Mouse (Mus musculus): ENCODE measurements around the gene Nin. TPM values are rescaled to one million over a fixed set of nuclear protein-coding genes. Genes with fewer than 3 reads are reported as not detected.

Gene Nin
- total RNA-seq, 1 experiment from 2014 or later: 51.4 TPM

DNA sequence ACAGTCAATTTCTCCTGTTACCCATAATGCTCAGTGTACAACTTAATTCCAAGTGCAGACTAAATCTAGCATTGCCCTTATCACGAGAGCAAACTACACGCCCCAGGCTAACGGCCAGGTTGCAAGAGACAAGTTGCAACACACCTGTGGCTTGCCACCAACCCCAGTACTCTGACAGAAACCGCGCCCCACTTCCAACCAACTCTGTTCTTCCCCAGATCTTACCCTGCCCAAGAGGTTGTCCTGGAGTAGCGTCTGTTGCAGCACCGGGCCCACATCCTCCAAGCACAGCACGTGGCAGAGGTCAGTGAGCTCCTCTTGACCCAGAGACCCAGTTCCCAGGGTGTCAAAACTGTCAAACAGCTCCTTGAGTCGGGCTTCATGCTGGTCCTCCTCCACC is 11.1 kb downstream of the Nin start:
- peak; percentile 66 to 72; a peak in 3 of 4 replicates for ATAC-seq (replicated peaks in 1 of 2; ENCODE audit: insufficient read depth in 1 of 2, low FRiP score in 2 of 2, low TSS enrichment in 1 of 2, low read depth in 1 of 2, poor library complexity in 2 of 2, severe bottlenecking in 2 of 2)

DNA sequence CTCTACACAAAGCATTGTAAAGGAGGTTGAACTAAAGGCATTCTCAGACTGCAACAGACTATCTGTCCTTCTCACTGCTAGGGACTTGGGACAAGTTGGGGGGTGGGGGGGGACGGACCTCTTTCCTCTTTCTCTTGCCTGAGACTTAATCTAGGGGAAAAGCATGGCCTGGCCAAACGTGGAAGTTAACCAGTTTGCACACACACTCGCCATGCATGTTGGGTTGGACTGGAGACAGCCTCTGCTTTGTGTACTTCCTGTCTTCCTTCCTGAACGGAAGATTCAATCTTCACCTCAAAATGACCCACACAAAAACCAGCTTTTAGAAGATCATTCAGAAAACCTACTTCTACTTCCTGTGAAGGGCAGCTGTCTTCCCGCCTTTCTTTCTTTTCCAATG is 11.7 kb downstream of the Nin start:
- no peak for ATAC-seq (replicated peaks in 1 of 2; ENCODE audit: insufficient read depth in 1 of 2, low FRiP score in 2 of 2, low TSS enrichment in 1 of 2, low read depth in 1 of 2, poor library complexity in 2 of 2, severe bottlenecking in 2 of 2)

DNA sequence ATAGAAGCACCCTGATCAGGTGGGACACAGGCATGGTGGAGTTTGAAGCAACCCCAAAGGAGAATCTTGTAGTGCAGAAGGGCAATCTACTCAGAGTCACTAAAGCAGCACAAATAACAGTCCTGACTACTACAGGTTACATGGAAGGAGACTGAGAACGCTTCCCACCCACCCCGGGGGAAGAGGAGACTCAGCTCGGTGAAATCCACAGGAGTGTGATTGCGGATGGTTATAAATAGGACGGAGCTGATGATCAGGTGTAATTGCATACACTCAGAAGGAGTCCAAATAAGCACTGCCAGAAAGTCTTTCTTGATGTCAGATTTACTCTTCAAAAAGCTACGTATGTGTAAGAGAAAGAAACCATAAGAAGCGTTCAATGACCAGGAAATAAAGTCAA is 15.6 kb downstream of the Nin start:
- no peak for ATAC-seq (replicated peaks in 1 of 2; ENCODE audit: insufficient read depth in 1 of 2, low FRiP score in 2 of 2, low TSS enrichment in 1 of 2, low read depth in 1 of 2, poor library complexity in 2 of 2, severe bottlenecking in 2 of 2)

DNA sequence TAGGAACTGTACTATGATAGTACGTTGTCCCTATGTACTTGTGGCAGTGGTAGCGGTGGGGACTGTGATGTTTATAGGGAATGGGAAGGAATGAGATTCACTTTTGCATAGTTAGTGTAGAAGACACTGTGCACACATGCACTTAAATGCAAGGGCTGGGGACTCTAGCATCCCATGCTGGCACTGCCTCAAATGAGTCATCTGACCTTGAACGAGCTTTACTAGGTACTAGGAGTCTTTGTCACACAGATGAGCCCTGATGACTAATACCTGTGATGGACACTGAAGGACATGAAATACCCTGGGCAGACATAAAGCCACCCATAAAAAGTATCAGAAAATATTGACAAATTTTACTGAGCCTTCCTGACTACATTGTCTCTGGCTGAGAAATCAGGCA is 16.2 kb downstream of the Nin start:
- no peak for ATAC-seq (replicated peaks in 1 of 2; ENCODE audit: insufficient read depth in 1 of 2, low FRiP score in 2 of 2, low TSS enrichment in 1 of 2, low read depth in 1 of 2, poor library complexity in 2 of 2, severe bottlenecking in 2 of 2)

DNA sequence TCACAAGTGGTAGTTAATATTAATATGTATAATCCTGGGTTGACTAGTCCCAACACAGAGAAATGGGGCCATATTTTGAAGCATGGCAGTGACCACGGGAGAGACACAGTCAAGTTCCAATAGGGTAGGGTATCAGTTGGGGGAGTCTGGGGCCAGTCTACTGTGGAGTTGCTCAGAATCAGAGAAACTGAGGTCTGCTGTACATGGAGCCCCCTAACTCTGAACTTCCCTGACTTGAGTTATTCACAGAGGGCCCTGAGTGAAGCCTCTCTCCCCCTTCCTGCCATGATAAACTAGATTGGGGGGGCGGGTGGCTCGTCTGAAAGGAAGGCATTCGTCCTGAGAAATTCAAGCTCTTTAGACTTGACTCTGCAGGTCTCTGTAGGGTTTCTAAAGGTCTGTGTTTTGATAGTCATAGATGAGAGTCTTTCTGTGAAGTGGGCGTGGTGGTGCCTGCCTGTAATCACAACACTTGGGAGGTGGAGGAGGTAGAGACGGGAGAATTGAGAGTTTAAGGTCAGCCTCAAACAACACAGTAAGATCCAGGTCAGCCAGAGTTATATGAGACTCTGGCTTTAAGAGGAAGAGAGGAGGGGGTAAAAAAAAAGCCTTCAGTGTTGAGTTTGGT is 20.1 kb downstream of the Nin start:
- no peak for ATAC-seq (replicated peaks in 1 of 2; ENCODE audit: insufficient read depth in 1 of 2, low FRiP score in 2 of 2, low TSS enrichment in 1 of 2, low read depth in 1 of 2, poor library complexity in 2 of 2, severe bottlenecking in 2 of 2)

DNA sequence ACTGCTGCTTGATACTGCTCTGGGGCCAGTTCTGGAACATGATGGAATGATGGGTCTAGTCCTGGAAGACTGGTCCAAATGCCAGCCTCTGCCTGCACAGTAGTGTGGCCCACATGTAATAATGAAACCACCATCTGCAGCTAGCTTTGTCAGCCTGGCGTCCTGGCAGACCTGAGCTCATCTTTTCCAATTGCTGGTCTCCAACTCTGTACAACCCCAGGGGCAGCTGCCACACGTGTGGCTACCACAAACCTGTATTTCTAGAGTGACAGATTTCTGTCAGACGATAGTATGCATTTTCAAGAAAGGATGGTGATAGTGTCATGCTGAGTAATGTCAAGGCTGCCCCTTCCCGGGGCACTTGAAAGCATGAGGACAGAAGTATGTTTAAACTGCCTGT is 25.2 kb downstream of the Nin start:
- ATAC-seq (replicated peaks in 1 of 2; ENCODE audit: insufficient read depth in 1 of 2, low FRiP score in 2 of 2, low TSS enrichment in 1 of 2, low read depth in 1 of 2, poor library complexity in 2 of 2, severe bottlenecking in 2 of 2): no peak

DNA sequence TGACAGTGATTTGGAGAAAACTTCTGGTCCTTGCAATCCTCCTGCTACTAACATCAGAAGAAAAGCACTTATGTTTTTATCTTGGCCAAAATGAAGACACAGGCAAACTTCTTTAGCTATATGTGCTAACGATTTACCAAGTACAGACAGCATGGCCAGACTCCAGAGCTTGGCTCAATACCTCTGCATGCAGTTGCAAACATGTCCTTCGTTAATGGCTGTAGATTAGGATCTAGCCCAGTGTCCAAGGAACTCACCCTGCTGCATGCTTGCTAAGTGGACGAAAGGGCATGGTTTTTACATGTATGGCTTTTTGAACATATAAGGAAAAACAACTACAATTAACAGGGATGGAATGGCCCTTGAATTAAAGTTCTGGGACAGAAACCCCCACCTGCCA is 28.2 kb downstream of the Nin start:
- no peak for ATAC-seq (replicated peaks in 1 of 2; ENCODE audit: insufficient read depth in 1 of 2, low FRiP score in 2 of 2, low TSS enrichment in 1 of 2, low read depth in 1 of 2, poor library complexity in 2 of 2, severe bottlenecking in 2 of 2)

DNA sequence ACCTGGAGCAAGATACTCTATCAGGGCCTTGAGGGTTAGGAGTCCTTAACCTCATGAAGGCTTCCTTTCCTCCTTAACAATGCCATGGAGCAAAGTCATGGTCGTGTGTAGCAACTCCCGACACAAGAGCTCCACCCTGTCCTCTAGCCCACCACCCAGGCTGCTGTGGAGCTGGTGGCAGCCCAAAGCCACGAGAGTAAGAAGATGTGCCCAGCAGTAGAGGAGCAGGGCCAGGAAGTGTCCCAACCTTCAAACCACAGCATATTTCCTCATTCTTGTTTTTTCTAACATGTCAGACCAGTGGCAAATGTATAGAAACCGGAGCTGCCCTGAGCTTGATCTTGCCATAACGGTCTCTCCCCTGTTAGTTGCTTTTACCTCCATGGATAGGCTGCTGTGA is 29.3 kb downstream of the Nin start:
- peak; percentile 72 to 90 for ATAC-seq (replicated peaks in 1 of 2; ENCODE audit: insufficient read depth in 1 of 2, low FRiP score in 2 of 2, low TSS enrichment in 1 of 2, low read depth in 1 of 2, poor library complexity in 2 of 2, severe bottlenecking in 2 of 2)

DNA sequence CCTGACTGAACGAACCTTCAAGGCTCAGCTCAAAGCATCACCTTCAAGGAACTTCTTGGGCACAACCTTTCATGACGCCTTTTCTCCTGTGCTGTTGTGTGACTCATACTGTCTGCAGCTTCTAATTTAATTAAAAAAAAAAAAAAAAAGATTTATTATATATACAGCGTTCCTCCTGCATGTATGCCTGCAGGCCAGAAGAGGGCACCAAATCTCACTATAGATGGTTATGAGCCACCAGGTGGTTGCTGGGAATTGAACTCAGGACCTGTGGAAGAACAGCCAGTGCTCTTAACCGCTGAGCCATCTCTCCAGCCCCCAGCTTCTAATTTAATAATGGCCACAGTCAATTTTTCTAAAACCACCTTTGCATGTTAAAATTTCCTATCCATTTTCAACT is 29.8 kb downstream of the Nin start:
- ATAC-seq (replicated peaks in 1 of 2; ENCODE audit: insufficient read depth in 1 of 2, low FRiP score in 2 of 2, low TSS enrichment in 1 of 2, low read depth in 1 of 2, poor library complexity in 2 of 2, severe bottlenecking in 2 of 2): no peak

DNA sequence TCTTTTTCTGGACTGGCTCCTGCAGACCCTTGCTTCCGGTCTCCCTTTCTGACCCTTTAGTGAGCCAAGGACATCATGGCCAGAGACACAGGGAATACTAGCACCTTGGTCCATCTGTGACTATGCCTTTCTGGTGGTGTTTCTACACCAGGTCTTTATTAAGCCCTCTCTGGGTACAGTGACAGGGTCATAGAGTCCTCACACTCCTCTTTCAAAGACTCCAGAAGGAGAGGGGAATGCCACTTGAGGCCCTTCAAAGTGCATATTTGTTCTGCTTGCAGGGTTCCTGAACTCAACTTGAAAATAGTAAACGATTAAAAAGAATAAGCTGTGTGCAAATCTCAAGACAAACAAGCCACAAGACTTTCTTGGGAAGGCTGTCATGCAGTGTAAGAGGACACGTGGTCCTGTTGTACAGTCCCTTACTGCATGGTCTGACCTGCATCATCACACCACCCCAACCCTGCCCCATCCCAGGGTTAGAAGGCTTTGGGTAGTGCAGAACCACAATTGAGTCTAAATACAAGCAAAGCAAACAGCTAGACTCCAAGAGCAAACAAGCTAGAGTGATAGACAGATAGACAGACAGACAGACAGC is 30.5 kb downstream of the Nin start:
- ATAC-seq (replicated peaks in 1 of 2; ENCODE audit: insufficient read depth in 1 of 2, low FRiP score in 2 of 2, low TSS enrichment in 1 of 2, low read depth in 1 of 2, poor library complexity in 2 of 2, severe bottlenecking in 2 of 2): no peak

DNA sequence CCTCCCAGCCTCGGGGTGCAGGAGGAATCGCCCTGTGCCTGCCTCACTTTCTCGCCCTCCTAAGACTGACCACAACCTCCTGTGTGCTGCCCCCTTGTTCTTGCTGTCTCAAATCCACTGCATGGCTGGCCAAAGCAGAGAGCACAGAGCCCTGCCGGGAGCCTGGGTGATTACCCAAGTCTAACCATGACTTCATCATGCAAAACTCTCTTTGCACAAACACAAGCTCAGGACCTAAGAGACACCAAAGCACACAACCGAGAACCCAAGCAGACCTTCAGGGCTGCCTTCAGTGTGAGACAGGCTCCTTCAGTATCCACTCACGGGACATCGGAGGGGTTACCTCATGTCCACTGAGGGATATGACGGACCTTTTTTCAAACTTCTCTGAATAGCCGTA is 31.0 kb downstream of the Nin start:
- no peak for ATAC-seq (replicated peaks in 1 of 2; ENCODE audit: insufficient read depth in 1 of 2, low FRiP score in 2 of 2, low TSS enrichment in 1 of 2, low read depth in 1 of 2, poor library complexity in 2 of 2, severe bottlenecking in 2 of 2)

DNA sequence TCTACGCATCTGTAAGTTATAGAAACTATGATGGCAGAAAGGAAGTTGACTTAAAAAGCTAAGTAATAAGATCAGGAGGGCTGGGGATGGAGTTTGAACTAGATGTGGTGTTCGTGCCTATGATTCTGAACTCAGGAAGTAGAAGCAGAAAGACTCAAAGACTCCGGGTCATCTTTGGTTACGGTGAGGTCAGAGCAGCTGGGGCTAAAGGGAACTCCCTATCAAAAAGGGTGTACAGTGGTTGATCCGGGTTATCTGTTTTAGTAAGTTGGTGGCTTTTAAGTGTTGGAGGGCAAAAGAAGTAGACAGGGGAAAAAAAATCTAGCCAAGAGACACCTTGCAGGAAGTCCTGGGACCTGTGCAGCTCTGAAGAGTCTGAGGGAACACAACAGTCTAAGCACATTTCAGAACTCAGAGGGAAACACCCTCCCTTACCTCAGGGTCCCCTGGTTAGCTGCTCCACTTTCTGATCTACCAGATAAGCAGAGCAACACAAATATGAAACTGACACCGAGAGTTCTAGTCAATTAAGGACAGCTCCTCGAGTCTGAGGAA is 35.0 kb downstream of the Nin start:
- ATAC-seq (replicated peaks in 1 of 2; ENCODE audit: insufficient read depth in 1 of 2, low FRiP score in 2 of 2, low TSS enrichment in 1 of 2, low read depth in 1 of 2, poor library complexity in 2 of 2, severe bottlenecking in 2 of 2): no peak

DNA sequence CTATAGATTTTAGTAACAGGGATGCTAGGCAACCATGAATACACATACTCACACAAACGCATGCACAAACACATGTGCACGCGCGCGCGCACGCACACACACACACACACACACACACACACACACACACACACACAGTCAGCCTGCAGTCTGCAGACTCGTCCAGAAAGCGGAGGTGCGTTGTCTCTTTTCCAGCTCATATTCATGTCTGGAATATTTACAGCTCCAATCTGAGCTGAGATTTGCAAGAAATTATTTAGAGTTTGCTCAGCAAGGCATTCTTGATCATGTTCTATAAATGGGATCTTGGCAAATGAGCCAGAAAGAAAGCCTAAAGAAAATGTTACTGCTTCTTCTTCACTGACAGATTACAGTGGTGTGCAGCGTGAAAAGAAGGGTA is 37.0 kb downstream of the Nin start:
- no peak for ATAC-seq (replicated peaks in 1 of 2; ENCODE audit: insufficient read depth in 1 of 2, low FRiP score in 2 of 2, low TSS enrichment in 1 of 2, low read depth in 1 of 2, poor library complexity in 2 of 2, severe bottlenecking in 2 of 2)

DNA sequence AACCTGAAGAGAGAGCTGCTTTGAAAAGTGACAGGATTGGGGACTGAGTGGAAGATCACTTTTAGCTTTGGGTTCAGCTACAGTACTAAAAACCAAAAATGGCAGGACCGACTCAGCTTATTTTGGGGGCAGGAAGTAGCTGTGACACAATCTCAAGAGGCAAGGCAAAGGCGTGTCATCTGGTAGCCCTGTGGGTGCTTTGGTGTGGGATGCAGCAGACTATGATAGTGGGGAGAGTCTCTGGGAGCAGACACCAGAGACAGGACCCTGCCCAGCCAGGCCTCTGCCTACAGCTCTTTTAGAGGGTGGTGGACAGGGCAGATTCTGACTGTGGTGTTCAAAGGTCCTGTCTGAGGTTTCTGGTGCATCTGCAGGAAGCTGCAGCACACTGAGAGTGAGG is 38.5 kb downstream of the Nin start:
- no peak for ATAC-seq (replicated peaks in 1 of 2; ENCODE audit: insufficient read depth in 1 of 2, low FRiP score in 2 of 2, low TSS enrichment in 1 of 2, low read depth in 1 of 2, poor library complexity in 2 of 2, severe bottlenecking in 2 of 2)

DNA sequence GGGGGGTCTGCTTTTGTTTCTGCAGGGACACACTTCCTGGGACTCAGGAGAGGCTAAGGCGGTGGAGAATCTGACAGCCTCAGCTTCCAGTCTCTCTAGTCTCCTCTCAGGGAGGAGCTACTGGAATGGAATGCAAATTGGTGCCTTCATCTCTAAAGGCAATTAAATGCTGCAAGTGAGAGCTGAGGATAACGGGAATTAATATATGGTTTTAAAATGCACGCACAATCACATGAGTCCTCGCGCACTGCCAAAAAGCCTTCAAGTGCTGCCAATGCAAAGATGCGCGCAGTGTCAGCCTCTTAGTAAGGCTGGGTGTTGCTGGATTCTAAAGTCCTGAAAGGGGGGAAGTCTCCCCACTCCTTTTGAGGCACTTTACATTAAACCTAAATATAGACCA is 42.6 kb downstream of the Nin start:
- ATAC-seq (replicated peaks in 1 of 2; ENCODE audit: insufficient read depth in 1 of 2, low FRiP score in 2 of 2, low TSS enrichment in 1 of 2, low read depth in 1 of 2, poor library complexity in 2 of 2, severe bottlenecking in 2 of 2): no peak

DNA sequence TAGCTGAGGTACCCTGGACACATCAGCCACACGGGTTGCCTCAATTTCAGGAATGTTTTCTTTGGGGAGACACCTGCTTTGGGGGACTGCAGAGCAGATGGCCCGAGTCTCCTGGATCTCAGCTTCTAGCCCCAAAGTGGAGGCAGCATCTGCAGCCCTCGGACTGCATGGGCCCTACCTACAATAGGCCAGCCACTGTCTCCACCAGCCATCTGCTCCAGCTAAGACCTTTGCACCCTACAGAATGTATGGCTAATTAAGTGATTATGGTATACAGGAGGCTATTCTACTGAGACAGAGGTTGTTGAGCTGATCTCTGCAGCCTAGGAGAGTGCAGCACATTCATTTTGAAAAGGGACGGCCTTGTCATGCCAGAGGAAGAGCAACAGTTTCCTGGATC is 43.2 kb downstream of the Nin start:
- ATAC-seq (replicated peaks in 1 of 2; ENCODE audit: insufficient read depth in 1 of 2, low FRiP score in 2 of 2, low TSS enrichment in 1 of 2, low read depth in 1 of 2, poor library complexity in 2 of 2, severe bottlenecking in 2 of 2): no peak

DNA sequence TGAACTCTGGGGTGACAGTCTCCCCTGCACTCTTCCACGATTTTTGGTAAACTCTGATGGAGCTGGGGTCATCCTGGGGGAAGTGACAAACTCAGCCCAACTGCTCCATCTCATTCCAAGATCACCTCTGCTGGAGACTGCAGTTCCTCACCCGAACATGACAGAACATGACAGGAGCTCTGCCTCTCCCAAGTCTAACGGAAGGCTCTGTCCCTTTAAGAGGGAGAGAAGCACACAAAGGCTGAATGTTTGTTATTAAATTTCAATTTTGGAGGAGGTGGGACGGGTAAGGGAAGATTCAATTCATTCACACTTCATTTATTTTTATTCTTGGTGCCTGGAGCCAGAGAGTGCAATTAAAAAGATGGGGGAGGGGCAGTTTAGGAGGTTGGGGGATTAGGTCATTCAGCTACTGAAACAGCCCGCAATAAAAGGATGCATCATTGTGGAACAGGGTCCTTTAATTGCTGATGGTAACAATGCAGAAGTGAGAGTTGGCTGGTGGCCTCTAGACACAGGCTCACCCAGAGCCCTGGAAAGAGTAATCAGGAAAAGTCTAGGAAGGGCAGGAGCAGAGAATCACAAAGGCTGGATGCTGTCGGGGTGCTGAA is 44.8 kb downstream of the Nin start:
- no peak for ATAC-seq (replicated peaks in 1 of 2; ENCODE audit: insufficient read depth in 1 of 2, low FRiP score in 2 of 2, low TSS enrichment in 1 of 2, low read depth in 1 of 2, poor library complexity in 2 of 2, severe bottlenecking in 2 of 2)

DNA sequence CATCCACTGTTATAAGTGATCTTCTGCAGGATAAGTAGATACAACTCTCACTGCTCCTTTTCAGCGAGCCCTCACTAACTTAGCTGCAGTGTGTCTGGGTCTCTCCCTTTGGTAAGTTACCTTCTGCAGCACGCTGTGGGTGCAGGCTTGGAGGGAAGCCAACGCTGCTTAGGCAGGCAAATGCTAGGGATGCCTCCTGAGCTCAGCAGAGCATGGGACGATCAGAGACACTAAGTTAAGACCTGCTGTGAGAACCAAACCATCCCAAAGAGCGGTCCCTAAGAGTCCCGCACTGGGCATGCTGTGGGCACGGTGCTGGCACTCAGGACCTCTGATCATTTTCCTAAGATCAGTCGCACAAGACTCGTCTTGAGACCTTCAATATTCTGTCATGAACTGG is 45.7 kb downstream of the Nin start:
- ATAC-seq (replicated peaks in 1 of 2; ENCODE audit: insufficient read depth in 1 of 2, low FRiP score in 2 of 2, low TSS enrichment in 1 of 2, low read depth in 1 of 2, poor library complexity in 2 of 2, severe bottlenecking in 2 of 2): no peak

DNA sequence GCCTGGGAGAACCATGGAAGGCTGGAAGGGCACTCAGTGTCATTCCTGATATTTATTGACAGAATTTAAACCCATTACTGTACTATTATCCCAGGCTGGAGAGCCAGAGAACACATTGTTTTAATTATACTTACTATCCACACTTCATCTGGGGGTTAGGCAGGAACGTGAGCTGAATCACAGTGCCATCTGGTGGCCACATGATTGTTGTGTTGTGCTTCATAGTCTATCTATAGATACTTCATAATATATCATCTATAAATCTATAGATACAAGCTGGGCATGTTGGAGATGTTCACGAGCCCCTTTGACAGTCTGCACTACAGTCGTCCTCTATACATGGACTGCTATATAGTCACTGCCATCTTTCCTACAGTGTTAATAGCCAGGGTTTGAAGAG is 51.4 kb downstream of the Nin start:
- ATAC-seq (replicated peaks in 1 of 2; ENCODE audit: insufficient read depth in 1 of 2, low FRiP score in 2 of 2, low TSS enrichment in 1 of 2, low read depth in 1 of 2, poor library complexity in 2 of 2, severe bottlenecking in 2 of 2): peak in 1 of 2 experiments; percentile 36; a peak in 1 of 4 replicates

Measured in hematopoietic stem cell, adult 5-6 weeks (primary cell).